Mouse (Mus musculus) CD4-positive helper T cell, adult 2 months (primary cell): ENCODE measurements around the gene Gm49361.
"Not testable (repeated sequence)": the region's sequence is repeated elsewhere in the genome, so short reads cannot be mapped to it uniquely, and the experiment has no call there.

ENCODE experiments used
- DNase-seq: peaks from one replicate; pipeline ENCODE4 v3.0.0-alpha.2; 2012; ENCODE audit warnings: low read depth, missing footprints, low spot score

Gm49361 gene

GRCm38 (mm10) chr14:57691316-57691715, 54.6 kb downstream of the Gm49361 start:
- DNase-seq: no peak

GRCm38 (mm10) chr14:57690681-57691080, 55.2 kb downstream of the Gm49361 start:
- no peak for DNase-seq

DNA sequence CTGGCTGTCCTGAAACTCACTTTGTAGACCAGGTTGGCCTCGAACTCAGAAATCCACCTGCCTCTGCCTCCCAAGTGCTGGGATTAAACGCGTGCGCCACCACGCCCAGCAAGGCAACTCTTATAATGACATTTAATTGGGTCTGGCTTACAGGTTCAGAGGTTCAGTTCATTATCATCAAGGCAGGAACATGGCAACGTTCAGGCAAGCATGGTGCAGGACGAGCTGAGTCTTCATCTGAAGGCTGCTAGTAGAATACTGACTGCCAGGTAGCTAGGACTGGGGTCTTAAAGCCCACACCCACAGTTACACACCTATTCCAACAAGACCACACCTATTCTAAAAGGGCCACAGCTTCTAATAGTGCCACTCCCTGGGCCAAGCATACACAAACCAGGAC, 57.8 kb downstream of the Gm49361 start:
- not testable (repeated sequence) for DNase-seq

DNA sequence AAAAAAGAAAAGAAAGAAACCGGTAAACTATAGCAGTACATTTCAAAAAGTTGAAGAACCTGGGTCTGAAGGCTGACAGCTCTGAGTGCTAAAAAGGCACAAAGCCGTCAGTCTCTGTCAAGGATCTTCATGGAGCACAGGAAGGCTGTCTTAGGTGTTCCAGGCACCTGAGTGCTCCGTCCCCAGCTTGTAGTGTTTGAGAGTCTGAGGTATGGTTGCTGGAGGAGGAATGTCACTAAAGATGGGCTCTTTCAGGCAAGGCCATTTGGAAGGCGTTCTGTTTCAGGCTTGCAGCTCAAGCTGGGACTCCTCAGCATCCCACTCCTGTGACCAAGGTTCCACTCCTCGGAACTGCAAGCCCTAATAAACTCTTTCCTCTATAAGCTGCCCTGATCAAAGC, 58.5 kb downstream of the Gm49361 start:
- no peak for DNase-seq

- no peak for DNase-seq
Measured at GRCm38 (mm10) chr14:57686647-57687046, 59.3 kb downstream of the Gm49361 start.

- DNase-seq: peak; percentile 64
Measured at GRCm38 (mm10) chr14:57684579-57684978, 61.3 kb downstream of the Gm49361 start.

DNA sequence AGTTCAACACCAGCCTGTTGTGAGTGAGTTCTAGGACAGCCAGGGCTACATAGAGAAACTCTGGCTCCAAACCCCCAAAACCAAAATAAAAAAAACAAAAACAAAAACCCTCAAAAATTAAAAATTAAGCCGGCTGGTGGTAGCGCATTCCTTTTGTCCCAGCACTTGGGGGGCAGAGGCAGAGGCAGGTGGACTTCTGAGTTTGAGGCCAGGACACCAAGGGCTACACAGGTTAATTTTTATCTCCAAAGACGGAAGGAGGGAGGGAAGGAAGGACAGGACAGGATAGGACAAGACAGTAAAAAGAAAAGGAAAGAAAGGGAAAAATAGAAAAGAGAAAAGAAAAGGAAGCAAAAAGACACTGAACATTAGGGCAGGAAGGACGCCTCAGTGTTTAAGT, 63.2 kb downstream of the Gm49361 start:
- no peak for DNase-seq

DNA sequence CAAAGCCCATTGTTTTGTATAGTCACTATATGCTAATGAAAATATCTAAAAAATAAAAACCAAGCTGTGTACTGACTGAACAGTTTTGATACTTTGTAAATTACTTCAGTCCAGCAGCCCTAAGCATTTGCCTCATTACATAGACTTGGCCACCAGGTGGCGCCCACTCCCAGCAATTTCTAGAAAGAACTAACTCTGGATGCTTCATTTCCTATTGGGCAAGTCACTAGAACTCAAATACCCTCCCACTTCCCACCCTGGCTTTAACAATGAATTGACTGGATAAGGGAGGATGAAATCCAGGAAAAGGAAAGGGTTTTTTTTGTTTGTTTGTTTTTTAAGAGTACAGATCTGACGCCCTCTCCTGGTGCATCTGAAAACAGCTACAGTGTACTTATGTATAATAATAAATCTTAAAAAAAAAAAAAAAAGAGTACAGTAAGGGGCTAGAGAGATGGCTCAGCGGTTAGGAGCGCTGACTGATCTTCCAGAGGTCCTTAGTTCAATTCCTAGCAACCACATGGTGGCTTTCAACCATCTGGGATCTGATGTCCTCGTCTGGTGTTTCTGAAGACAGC, 65.9 kb downstream of the Gm49361 start:
- peak; percentile 82 for DNase-seq

DNA sequence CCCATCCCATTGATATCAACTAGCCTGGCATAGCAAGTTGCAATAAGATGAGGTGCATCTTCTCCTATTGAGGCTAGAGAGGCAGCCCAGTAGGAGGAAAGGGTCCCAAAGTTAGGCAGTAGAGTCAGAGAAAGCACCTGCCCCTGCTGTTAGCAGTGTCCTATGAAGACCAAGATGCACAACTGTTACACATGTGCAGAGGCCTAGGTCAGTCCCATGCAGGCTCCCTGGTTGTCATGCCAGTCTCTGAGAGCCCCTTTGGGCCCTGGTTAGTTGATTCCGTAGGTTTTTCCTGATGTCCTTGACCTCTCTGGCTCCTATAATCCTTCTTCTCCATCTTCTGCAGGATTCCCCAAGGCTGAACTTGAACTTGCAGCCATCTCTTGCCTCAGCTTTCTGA, 66.4 kb downstream of the Gm49361 start:
- no peak for DNase-seq

- DNase-seq: no peak
Measured at GRCm38 (mm10) chr14:57675481-57675880, 70.4 kb downstream of the Gm49361 start.

DNA sequence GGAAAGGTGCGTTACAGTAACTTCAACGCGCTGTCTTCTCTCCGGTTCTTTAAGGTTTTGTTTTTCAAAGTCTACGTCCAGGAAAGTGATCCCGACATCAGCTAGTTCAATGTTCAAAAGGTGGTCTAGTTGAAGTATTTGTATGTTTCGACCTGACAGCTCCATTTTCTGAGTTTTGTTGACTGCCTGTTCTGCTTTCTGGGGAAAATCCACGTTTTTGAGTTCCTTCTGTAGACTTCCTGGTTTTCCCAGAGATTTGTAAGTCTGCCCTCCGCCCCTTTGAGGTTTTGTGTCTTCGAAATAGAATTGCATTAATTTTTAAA, 80.3 kb downstream of the Gm49361 start:
- no peak for DNase-seq

DNA sequence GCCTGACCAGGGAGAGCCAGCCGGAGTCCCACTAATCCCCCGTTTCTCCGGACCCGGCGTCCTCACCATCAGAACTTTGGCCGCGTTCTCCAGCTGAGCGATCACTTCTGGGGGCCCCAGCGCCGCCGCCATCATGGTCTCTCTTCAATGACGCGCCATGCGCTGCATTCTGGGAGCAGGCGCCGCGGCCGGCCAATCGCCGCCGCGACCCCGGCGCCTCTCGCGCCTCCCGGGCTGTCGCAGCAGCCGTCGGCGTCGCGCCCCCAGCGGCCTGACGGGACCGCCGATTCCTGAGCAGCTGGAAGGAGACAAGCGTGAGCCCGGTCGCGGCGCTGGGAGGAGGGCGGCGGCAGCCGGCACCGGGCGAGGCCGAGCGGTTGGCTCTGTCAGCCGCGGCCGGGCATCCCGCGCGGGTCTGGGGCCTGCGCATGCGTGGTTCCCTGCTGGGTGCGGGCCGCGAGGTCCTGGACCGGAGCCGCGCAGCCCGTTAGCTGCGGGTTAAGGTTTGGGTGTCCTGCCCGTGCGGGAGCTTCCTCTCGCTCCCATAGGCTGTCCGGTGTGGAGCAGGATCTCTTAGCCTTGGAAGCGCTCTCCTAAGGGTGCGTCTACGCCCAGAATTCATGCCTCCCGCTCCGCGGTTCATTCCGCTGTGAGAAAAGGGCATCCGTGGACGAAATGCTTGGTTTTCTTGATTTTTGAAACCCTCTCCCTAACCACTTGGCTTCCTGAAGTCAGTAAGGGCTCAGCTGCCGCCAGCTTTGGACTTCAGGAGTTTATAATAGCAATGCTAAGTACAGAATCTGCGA, 80.9 kb downstream of the Gm49361 start, which contains the start of gene Xpo4:
TSS of gene Xpo4 (minus strand) at position 609 of the 806 bp plus-strand sequence.
- DNase-seq: peak; percentile 91

DNA sequence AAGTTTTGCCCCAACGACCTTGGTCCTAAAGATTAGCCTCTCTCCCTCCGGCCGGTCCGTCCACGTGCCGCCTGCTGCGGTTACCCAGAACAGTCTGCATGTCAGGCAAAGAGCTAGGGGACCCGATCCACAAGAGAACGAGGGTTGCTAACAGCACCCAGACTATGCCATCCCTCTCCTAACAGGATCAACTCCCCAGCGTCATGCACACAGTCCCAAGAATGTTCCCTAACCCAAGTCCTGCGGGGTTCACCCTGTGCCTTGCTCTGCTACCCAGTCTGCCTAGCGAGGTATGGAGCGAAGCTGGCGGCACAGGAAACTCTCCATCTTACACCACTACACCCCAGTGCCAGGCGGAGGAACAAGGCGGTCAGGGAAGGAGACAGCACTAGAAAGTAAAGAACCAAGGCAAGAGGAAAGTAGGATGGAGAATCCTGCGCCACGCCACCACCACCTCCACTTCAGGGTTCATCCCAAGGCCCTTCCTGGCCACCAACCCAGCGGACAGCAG, 81.5 kb downstream of the Gm49361 start:
- DNase-seq: no peak

DNA sequence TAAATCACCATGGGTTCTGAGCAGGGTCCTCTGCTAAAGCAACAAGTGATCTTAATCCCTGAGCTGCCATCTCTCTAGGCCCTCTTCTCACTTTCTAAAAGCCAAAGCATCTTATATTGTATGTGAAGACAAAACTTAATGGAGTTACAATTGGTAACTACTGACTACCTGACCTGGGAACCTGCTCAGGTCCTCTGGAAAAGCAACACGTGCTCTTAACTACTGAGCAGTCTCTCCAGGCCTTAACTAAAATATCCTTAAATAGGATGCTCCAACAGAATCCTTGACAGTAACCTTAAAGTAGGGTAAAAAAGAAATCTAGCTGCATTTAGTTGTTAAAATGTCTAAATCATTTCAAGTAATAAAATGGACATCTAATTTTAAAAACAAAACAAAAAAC, 82.3 kb downstream of the Gm49361 start:
- no peak for DNase-seq

DNA sequence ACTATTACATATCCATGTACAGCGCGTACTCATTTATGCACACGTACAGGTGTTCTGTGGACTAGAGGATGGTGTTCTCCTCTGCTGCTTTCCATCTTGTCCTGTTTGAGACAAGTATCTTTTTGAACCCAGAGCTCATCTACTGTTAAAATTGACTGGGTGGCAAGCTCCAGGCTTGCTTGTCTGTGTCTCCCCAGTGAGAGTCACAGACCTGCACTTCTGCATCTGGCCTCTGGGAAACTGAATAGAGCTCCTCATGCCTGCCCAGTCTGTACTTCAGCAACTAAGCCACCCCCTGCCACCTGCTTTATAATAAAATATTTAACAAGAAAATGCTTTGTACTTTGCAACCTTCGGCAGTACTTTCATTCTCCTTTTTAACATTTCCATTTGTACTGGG, 87.6 kb downstream of the Gm49361 start:
- peak; percentile 34 for DNase-seq

- DNase-seq: peak; percentile 39
Measured at GRCm38 (mm10) chr14:57657500-57657899, 88.4 kb downstream of the Gm49361 start.

DNA sequence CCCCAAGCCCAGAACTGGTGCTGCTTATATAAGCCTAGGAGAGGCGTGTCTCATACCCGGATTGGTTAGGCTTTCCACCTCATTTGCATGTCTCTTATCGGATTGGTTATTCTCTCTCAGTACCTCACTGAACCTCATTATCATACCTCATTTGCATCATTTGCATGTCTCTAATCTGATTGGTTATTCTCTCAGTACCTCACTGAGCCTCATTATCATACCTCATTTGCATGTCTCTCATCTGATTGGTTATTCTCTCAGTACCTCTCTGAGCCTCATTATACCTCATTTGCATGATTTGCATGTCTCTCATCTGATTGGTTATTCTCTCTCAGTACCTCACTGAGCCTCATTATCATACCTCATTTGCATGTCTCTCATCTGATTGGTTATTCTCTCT, 89.4 kb downstream of the Gm49361 start:
- DNase-seq: not testable (repeated sequence)

DNA sequence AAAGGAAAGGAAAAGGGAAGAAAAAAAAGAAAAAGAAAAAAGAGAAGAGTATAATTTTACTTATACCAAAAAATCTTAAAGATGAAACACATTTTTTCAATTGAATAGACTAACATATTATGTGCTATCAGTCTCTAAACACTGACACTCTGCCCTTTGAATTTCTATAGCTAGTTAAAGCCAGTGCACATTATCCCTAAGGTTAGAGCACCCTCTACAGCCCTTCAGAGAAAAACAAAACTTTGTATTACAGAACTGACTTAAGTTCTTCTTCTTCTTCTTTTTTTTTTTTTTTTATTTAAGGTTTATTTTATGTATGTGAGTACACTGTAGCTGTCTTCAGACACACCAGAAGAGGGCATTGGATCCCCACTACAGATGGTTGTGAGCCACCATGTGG, 96.4 kb downstream of the Gm49361 start:
- peak; percentile 40 for DNase-seq

DNA sequence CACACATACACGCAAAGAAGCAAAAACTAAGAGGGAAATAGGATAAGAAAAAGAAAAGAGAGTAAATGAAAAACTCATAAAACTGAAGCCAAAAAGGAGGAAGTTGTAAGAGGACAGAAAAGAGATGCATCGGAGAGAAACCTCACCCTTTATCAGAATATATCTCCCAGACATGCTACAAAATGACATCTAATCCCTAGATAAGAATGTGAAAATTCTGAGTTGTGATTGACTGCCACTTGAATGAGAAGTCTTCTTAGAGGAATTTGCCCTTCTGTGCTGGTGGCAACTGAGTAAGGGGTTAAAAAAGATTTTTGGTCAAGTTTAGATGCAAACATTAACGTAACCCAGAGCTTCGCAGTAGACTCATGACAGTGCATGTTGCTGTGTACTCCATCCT, 99.7 kb downstream of the Gm49361 start:
- DNase-seq: no peak

- no peak for DNase-seq
Measured at GRCm38 (mm10) chr14:57639153-57639552, 106.8 kb downstream of the Gm49361 start.

GRCm38 (mm10) chr14:57634141-57634540, 111.8 kb downstream of the Gm49361 start:
- DNase-seq: no peak

DNA sequence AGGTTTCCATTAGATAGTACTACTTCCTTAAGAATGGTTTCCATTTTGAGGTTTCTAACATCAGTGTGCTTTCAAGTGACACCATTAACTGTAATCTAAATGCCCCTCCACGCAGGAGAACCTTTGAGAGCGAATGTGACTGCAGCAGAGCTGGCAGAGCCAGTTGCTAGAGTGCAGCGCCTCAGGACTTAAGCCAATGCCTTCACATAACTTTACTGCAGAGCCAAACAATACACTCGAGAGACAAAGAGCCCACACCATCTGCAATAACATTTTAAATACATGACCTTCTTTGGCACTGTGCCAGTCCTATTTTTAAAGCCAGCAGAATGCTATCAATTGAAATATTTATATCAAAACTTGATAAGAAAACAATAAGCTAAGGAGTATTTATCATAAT, 116.3 kb downstream of the Gm49361 start:
- no peak for DNase-seq

GRCm38 (mm10) chr14:57622934-57623333, 123.0 kb downstream of the Gm49361 start:
- no peak for DNase-seq
